Mouse (Mus musculus): ENCODE measurements around the gene Kbtbd4. TPM values are rescaled to one million over a fixed set of nuclear protein-coding genes. Genes with fewer than 3 reads are reported as not detected.
A peak's percentile ranks its signal among the peaks of the same experiment; 100 is the strongest.

The Kbtbd4 gene
- total and polyA plus RNA-seq, 2 experiments from 2014 or later: 59.4 to 60.3 TPM

GRCm38 (mm10) chr2:90950582-90951194 lies 46.1 kb downstream of the Kbtbd4 start:
- Histone ChIP-seq H3K9me3 (ENCODE audit: low read length) (no peaks in the 10 kb centered on the region), H3K4me2 (ENCODE audit: low read depth) (no peak overlapping the region), H3K4me1 (ENCODE audit: insufficient read depth) (0 out of 2 replicates have a peak, but pooled peaks cover 2% of the 10 kb centered on the region), H3K27ac (ENCODE audit: low read depth, low read length) (no peak overlapping the region), H3K9ac (no peak overlapping the region), H3K36me3 (ENCODE audit: insufficient read depth) (no peaks in the 10 kb centered on the region), H3K27me3 (ENCODE audit: insufficient read depth, low read length) (no peaks in the 10 kb centered on the region), H3K4me3 (ENCODE audit: low read depth, low read length) (no peak overlapping the region)
- DNase-seq: no peak
- no peak for ATAC-seq
- TF ChIP-seq CTCF (IDR thresholded peaks at IDR 0.05; ENCODE audit: low read depth): no peak

- TF ChIP-seq CTCF (IDR thresholded peaks at IDR 0.05; ENCODE audit: low read depth): no peak
- no peaks in the 10 kb centered on the region for H3K9me3 ChIP-seq (ENCODE audit: low read length)
- H3K36me3 ChIP-seq (ENCODE audit: insufficient read depth): no peaks in the 10 kb centered on the region
- H3K27ac ChIP-seq (ENCODE audit: low read depth, low read length): no peak overlapping the region
- 0 out of 2 replicates have a peak, but pooled peaks cover 3% of the 10 kb centered on the region for H3K4me1 ChIP-seq (ENCODE audit: insufficient read depth)
- no peak overlapping the region for H3K4me2 ChIP-seq (ENCODE audit: low read depth)
- no peaks in the 10 kb centered on the region for H3K27me3 ChIP-seq (ENCODE audit: insufficient read depth, low read length)
- DNase-seq: no peak
- ATAC-seq: no peak
- WGBS: 28% methylated on average over 3 of the region's 3 CpGs
- H3K9ac ChIP-seq: no peak overlapping the region
- no peak overlapping the region for H3K4me3 ChIP-seq (ENCODE audit: low read depth, low read length)
Observed at GRCm38 (mm10) chr2:90953461-90953860, 48.9 kb downstream of the Kbtbd4 start.

GRCm38 (mm10) chr2:90956053-90956452 lies 51.5 kb downstream of the Kbtbd4 start:
- no peak overlapping the region for H3K4me3 ChIP-seq (ENCODE audit: low read depth, low read length)
- H3K9ac ChIP-seq: no peak overlapping the region
- peak; percentile 42 for DNase-seq
- no peaks in the 10 kb centered on the region for H3K27me3 ChIP-seq (ENCODE audit: insufficient read depth, low read length)
- no peak overlapping the region for H3K4me2 ChIP-seq (ENCODE audit: low read depth)
- 0 out of 2 replicates have a peak, but pooled peaks cover 3% of the 10 kb centered on the region for H3K4me1 ChIP-seq (ENCODE audit: insufficient read depth)
- no peaks in the 10 kb centered on the region for H3K9me3 ChIP-seq (ENCODE audit: low read length)
- H3K27ac ChIP-seq (ENCODE audit: low read depth, low read length): peak overlapping the region; percentile 29
- H3K36me3 ChIP-seq (ENCODE audit: insufficient read depth): no peaks in the 10 kb centered on the region
- no peak for TF ChIP-seq CTCF (IDR thresholded peaks at IDR 0.05; ENCODE audit: low read depth)
- 5% methylated on average over 1 of the region's 1 CpGs for WGBS
- ATAC-seq: peak; percentile 97

GRCm38 (mm10) chr2:90958856-90959255 lies 54.3 kb downstream of the Kbtbd4 start:
- Histone ChIP-seq H3K27me3 (ENCODE audit: insufficient read depth, low read length) (no peaks in the 10 kb centered on the region), H3K4me2 (ENCODE audit: low read depth) (no peak overlapping the region), H3K4me3 (ENCODE audit: low read depth, low read length) (no peak overlapping the region), H3K36me3 (ENCODE audit: insufficient read depth) (no peaks in the 10 kb centered on the region), H3K9me3 (ENCODE audit: low read length) (no peaks in the 10 kb centered on the region), H3K27ac (ENCODE audit: low read depth, low read length) (no peak overlapping the region), H3K9ac (no peak overlapping the region), H3K4me1 (ENCODE audit: insufficient read depth) (0 out of 2 replicates have a peak, but pooled peaks cover 3% of the 10 kb centered on the region)
- no peak for ATAC-seq
- no peak for DNase-seq
- WGBS: 87% methylated on average over 3 of the region's 3 CpGs
- no peak for TF ChIP-seq CTCF (IDR thresholded peaks at IDR 0.05; ENCODE audit: low read depth)

- DNase-seq: no peak
- H3K4me1 ChIP-seq (ENCODE audit: insufficient read depth): peaks cover 10% of the 10 kb centered on the region; the same call in 1 of the 2 replicates
- H3K27ac ChIP-seq (ENCODE audit: low read depth, low read length): no peak overlapping the region
- no peaks in the 10 kb centered on the region for H3K27me3 ChIP-seq (ENCODE audit: insufficient read depth, low read length)
- H3K4me2 ChIP-seq (ENCODE audit: low read depth): no peak overlapping the region
- no peak for TF ChIP-seq CTCF (IDR thresholded peaks at IDR 0.05; ENCODE audit: low read depth)
- no peak overlapping the region for H3K9ac ChIP-seq
- WGBS: 80% methylated on average over 2 of the region's 2 CpGs
- H3K36me3 ChIP-seq (ENCODE audit: insufficient read depth): no peaks in the 10 kb centered on the region
- no peaks in the 10 kb centered on the region for H3K9me3 ChIP-seq (ENCODE audit: low read length)
- no peak for ATAC-seq
- H3K4me3 ChIP-seq (ENCODE audit: low read depth, low read length): no peak overlapping the region
Observed at GRCm38 (mm10) chr2:90960012-90960411, 55.5 kb downstream of the Kbtbd4 start.

Other genes with a start within 250 kb of the Kbtbd4 start
- 21.6 and 22.9 TPM in 2 replicates for gene Nup160, start 227.5 kb upstream of the Kbtbd4 start, total RNA-seq (2014; rRNA removed)
- gene Nup160, start 227.5 kb upstream of the Kbtbd4 start, polyA plus RNA-seq (2015; fragmentation: Nextera tagmentation; extraction: Ambion mirVana): 6.2 and 10.9 TPM in 2 replicates
- gene Fnbp4, start 159.4 kb upstream of the Kbtbd4 start, total RNA-seq (2014; rRNA removed): 77.0 and 98.6 TPM in 2 replicates
- 28.4 and 48.8 TPM in 2 replicates for gene Fnbp4, start 159.4 kb upstream of the Kbtbd4 start, polyA plus RNA-seq (2015; fragmentation: Nextera tagmentation; extraction: Ambion mirVana)
- gene Agbl2, start 122.0 kb upstream of the Kbtbd4 start, total RNA-seq (2014; rRNA removed): 1.0 and 1.1 TPM in 2 replicates
- 0.58 and 0.77 TPM in 2 replicates for gene Agbl2, start 122.0 kb upstream of the Kbtbd4 start, polyA plus RNA-seq (2015; fragmentation: Nextera tagmentation; extraction: Ambion mirVana)
- gene Mtch2, start 57.6 kb upstream of the Kbtbd4 start, total RNA-seq (2014; rRNA removed): 106 and 120 TPM in 2 replicates
- gene Mtch2, start 57.6 kb upstream of the Kbtbd4 start, polyA plus RNA-seq (2015; fragmentation: Nextera tagmentation; extraction: Ambion mirVana): 222 and 224 TPM in 2 replicates
- 201 and 252 TPM in 2 replicates for gene C1qtnf4, start 18.9 kb upstream of the Kbtbd4 start, total RNA-seq (2014; rRNA removed)
- gene C1qtnf4, start 18.9 kb upstream of the Kbtbd4 start, polyA plus RNA-seq (2015; fragmentation: Nextera tagmentation; extraction: Ambion mirVana): 185 and 189 TPM in 2 replicates
- gene Ndufs3, start 87 bp downstream of the Kbtbd4 start, total RNA-seq (2014; rRNA removed): 156 and 190 TPM in 2 replicates
- gene Ndufs3, start 87 bp downstream of the Kbtbd4 start, polyA plus RNA-seq (2015; fragmentation: Nextera tagmentation; extraction: Ambion mirVana): 248 and 283 TPM in 2 replicates
- gene Celf1, start 35.6 kb downstream of the Kbtbd4 start, total RNA-seq (2014; rRNA removed): 74.5 and 83.7 TPM in 2 replicates
- 56.9 and 72.2 TPM in 2 replicates for gene Celf1, start 35.6 kb downstream of the Kbtbd4 start, polyA plus RNA-seq (2015; fragmentation: Nextera tagmentation; extraction: Ambion mirVana)
- 0.38 and 1.2 TPM in 2 replicates for gene Rapsn, start 130.9 kb downstream of the Kbtbd4 start, total RNA-seq (2014; rRNA removed)
- gene Rapsn, start 130.9 kb downstream of the Kbtbd4 start, polyA plus RNA-seq (2015; fragmentation: Nextera tagmentation; extraction: Ambion mirVana): 0.93 and 1.1 TPM in 2 replicates
- gene Psmc3, start 149.3 kb downstream of the Kbtbd4 start, total RNA-seq (2014; rRNA removed): 184 and 255 TPM in 2 replicates
- 242 and 253 TPM in 2 replicates for gene Psmc3, start 149.3 kb downstream of the Kbtbd4 start, polyA plus RNA-seq (2015; fragmentation: Nextera tagmentation; extraction: Ambion mirVana)
- gene Slc39a13, start 165.7 kb downstream of the Kbtbd4 start, total RNA-seq (2014; rRNA removed): 25.5 and 26.8 TPM in 2 replicates
- 19.7 and 22.3 TPM in 2 replicates for gene Slc39a13, start 165.7 kb downstream of the Kbtbd4 start, polyA plus RNA-seq (2015; fragmentation: Nextera tagmentation; extraction: Ambion mirVana)
- gene Spi1, start 177.7 kb downstream of the Kbtbd4 start, total RNA-seq (2014; rRNA removed): 2.2 and 3.9 TPM in 2 replicates
- gene Spi1, start 177.7 kb downstream of the Kbtbd4 start, polyA plus RNA-seq (2015; fragmentation: Nextera tagmentation; extraction: Ambion mirVana): 4.7 and 5.1 TPM in 2 replicates
- gene Mybpc3, start 213.4 kb downstream of the Kbtbd4 start, total RNA-seq (2014; rRNA removed): 0.38 TPM in 1 of 2 replicates, not detected in the other
- 0.04 TPM in 1 of 2 replicates, not detected in the other for gene Mybpc3, start 213.4 kb downstream of the Kbtbd4 start, polyA plus RNA-seq (2015; fragmentation: Nextera tagmentation; extraction: Ambion mirVana)

Measured in forebrain, postnatal 0 days (tissue).